Mouse (Mus musculus): Measurements from ENCODE around the gene Med16. TPM values are rescaled to one million over a fixed set of nuclear protein-coding genes. Genes with fewer than 3 reads are reported as not detected.

Gene Med16
- polyA plus RNA-seq, 1 experiment from 2014 or later: 33.2 TPM

DNA sequence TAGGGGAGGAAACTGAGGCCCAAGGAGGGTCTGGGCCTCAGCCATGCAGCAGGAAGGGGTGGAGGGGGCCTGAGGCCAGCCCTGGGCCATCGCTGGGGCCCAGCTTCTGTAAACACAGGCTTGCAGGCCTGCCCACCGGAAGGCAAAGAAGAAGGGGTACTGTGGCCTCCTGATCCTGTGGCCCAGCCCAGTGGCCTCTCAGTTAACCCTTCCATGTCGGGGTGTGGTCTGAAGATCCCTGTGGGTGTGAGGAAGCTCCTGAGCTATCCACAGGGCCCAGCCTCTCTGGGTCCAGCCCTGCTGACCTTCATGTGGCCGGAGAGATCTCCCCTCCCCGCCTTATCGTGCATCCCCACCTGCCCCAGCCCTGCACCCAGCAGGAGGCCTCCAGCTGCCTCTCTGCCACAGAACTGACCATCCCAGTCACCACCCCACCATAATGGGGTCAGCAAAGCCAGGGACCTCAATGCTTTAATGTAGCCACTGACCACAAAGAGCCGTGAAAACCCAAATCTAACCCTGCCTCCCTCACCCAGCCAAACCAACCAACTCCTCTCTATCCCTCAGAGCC, 38.1 kb upstream of the Med16 start:
- Histone ChIP-seq H3K9ac (replicated peaks; ENCODE audit: low read depth, low read length) (no peak overlapping the region), H3K27ac (ENCODE audit: low read depth, low read length) (no peak overlapping the region), H3K4me3 (ENCODE audit: low read depth, low read length) (no peak overlapping the region), H3K9me3 (ENCODE audit: control insufficient read depth, low read length) (no peaks in the 10 kb centered on the region), H3K27me3 (ENCODE audit: control insufficient read depth, insufficient read depth, low read length) (no peaks in the 10 kb centered on the region), H3K4me1 (ENCODE audit: control insufficient read depth, insufficient read depth, low read length) (peaks cover 8% of the 10 kb centered on the region; the same call in 1 of the 2 replicates), H3K4me2 (ENCODE audit: low read depth, low read length) (no peak overlapping the region), H3K36me3 (ENCODE audit: control insufficient read depth, insufficient read depth, low read length) (peaks cover 20% of the 10 kb centered on the region)
- no peak for ATAC-seq (ENCODE audit: low read depth)
- WGBS: 10% methylated on average over 6 of the region's 7 CpGs

DNA sequence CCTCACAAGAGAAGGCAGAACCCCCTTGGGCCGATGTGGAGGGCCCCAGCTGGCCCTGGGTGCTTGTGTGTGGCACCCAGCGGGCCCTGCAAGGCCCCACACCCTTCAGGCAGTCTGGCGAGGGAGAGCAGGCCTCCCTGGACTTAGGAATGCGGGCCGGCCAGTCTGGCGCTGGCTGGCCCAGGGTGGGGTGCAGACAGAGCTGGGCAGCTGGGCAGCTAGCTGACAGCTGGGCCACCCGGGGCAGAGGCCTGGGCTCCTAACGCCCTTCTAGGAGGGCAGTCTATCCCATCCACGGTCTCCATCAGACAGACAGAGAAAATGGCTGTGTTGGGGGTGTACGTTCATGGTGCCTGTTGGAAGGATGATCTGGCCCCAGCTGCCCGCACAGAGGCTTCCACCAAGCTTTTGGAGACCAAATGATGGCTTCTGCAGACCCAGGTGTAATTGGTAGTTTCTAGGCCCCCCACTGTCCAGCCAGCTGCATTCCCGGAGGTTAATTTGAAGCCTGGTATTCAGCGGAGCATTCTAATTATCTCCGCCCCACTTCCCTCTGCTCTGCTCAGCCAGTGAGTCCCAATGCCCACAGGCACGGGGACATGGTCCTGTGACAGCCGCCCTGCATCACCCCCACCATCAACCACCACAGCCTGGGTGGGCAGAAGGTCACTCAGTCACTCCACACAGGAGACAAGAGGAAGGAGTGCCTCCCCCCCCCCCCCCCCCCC, 36.9 kb upstream of the Med16 start:
- Histone ChIP-seq H3K27me3 (ENCODE audit: control insufficient read depth, insufficient read depth, low read length) (no peaks in the 10 kb centered on the region), H3K4me2 (ENCODE audit: low read depth, low read length) (no peak overlapping the region), H3K4me1 (ENCODE audit: control insufficient read depth, insufficient read depth, low read length) (peaks cover 8% of the 10 kb centered on the region; the same call in 1 of the 2 replicates), H3K4me3 (ENCODE audit: low read depth, low read length) (no peak overlapping the region), H3K9ac (replicated peaks; ENCODE audit: low read depth, low read length) (peak overlapping the region; percentile 41), H3K36me3 (ENCODE audit: control insufficient read depth, insufficient read depth, low read length) (peaks cover 10% of the 10 kb centered on the region), H3K27ac (ENCODE audit: low read depth, low read length) (no peak overlapping the region; the same call in 1 of the 2 replicates), H3K9me3 (ENCODE audit: control insufficient read depth, low read length) (no peaks in the 10 kb centered on the region)
- 0 out of 2 replicates have a peak, but pooled peaks have one; percentile 39 for ATAC-seq (ENCODE audit: low read depth)
- 12% methylated on average over 16 of the region's 16 CpGs for WGBS

DNA sequence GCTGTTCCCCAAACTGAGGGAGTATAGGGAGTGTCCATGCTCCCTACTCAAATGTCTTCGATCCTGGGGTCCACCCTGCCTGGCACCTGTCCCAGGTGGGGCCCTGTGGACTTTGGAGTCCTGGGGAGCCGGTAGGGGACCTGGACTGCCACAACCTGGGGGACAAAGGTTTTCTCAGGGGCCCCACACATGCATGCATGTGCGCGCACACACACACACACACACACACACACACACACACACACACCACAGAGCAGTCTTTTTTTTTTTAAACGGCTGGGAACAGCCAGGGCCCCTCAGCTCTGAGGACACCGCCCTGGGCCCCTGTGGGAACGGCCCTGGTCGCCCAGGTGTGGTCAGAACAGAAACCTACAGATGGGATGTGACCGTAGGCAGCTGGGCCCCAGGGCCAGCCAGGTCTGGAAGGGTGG, 34.8 kb upstream of the Med16 start:
- H3K4me2 ChIP-seq (ENCODE audit: low read depth, low read length): no peak overlapping the region
- peaks cover 4% of the 10 kb centered on the region; the same call in 1 of the 2 replicates for H3K36me3 ChIP-seq (ENCODE audit: control insufficient read depth, insufficient read depth, low read length)
- 53% methylated on average over 9 of the region's 9 CpGs for WGBS

DNA sequence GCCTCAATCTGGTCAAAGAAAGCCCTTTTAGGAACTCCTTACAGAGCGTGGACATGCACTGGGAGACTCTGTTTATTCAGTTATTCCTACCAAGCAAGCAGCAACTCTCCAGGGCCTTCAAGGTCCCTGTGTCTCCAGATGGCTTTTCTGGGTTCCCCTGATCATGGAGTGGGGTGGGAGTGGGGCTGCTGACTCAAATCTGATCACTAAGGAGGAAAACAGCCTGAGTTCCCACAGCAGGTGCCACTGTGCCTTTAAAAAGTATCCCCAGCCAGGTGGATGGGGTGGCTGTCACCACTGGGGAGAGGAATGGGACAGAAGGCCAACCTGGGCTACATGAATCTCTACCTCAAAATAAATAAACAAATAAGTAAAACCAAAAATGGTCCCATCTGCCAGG, 34.3 kb upstream of the Med16 start:
- 70% methylated on average over 1 of the region's 1 CpGs for WGBS

More for the DNA sequence above, 34.8 kb upstream of the Med16 start:
- Histone ChIP-seq H3K9ac (replicated peaks; ENCODE audit: low read depth, low read length) (0 out of 2 replicates have a peak overlapping the region, but pooled peaks have one; percentile 16), H3K4me3 (ENCODE audit: low read depth, low read length) (no peak overlapping the region), H3K27ac (ENCODE audit: low read depth, low read length) (no peak overlapping the region), H3K27me3 (ENCODE audit: control insufficient read depth, insufficient read depth, low read length) (no peaks in the 10 kb centered on the region), H3K4me1 (ENCODE audit: control insufficient read depth, insufficient read depth, low read length) (peaks cover 8% of the 10 kb centered on the region; the same call in 1 of the 2 replicates), H3K9me3 (ENCODE audit: control insufficient read depth, low read length) (no peaks in the 10 kb centered on the region)
- ATAC-seq (ENCODE audit: low read depth): no peak

DNA sequence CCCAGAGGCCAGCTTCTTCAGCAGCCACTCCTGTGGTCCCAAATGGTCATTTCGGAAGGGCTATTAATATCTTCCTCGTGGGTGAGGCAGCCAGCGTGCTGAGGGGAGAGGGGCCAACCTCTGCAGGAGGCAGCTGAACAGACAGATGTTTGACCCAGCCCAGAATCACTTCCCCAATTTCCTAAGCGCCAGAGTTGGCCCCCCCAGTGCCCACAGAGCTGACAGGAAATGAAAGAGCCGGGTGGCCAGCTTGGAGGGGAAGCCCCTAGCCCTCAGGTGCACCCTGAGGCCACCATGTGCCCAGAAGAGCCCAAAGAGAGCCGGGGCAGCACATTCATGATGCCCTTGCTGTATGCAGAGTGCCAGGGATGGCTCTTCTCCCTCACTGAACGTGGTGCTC, 32.0 kb upstream of the Med16 start:
- H3K4me3 ChIP-seq (ENCODE audit: low read depth, low read length): no peak overlapping the region
- no peak overlapping the region for H3K9ac ChIP-seq (replicated peaks; ENCODE audit: low read depth, low read length)
- H3K4me1 ChIP-seq (ENCODE audit: control insufficient read depth, insufficient read depth, low read length): peaks cover 16% of the 10 kb centered on the region
- no peak for ATAC-seq (ENCODE audit: low read depth)
- H3K4me2 ChIP-seq (ENCODE audit: low read depth, low read length): no peak overlapping the region
- H3K27ac ChIP-seq (ENCODE audit: low read depth, low read length): no peak overlapping the region
- no peaks in the 10 kb centered on the region for H3K27me3 ChIP-seq (ENCODE audit: control insufficient read depth, insufficient read depth, low read length)
- WGBS: 68% methylated on average over 7 of the region's 7 CpGs
- H3K9me3 ChIP-seq (ENCODE audit: control insufficient read depth, low read length): no peaks in the 10 kb centered on the region
- 0 out of 2 replicates have a peak, but pooled peaks cover 6% of the 10 kb centered on the region for H3K36me3 ChIP-seq (ENCODE audit: control insufficient read depth, insufficient read depth, low read length)

More for the DNA sequence above, 34.3 kb upstream of the Med16 start:
- no peak for ATAC-seq (ENCODE audit: low read depth)
- peaks cover 6% of the 10 kb centered on the region; the same call in 1 of the 2 replicates for H3K36me3 ChIP-seq (ENCODE audit: control insufficient read depth, insufficient read depth, low read length)
- no peaks in the 10 kb centered on the region for H3K9me3 ChIP-seq (ENCODE audit: control insufficient read depth, low read length)
- H3K27ac ChIP-seq (ENCODE audit: low read depth, low read length): no peak overlapping the region
- H3K4me3 ChIP-seq (ENCODE audit: low read depth, low read length): no peak overlapping the region
- no peak overlapping the region for H3K9ac ChIP-seq (replicated peaks; ENCODE audit: low read depth, low read length)
- H3K4me1 ChIP-seq (ENCODE audit: control insufficient read depth, insufficient read depth, low read length): peaks cover 8% of the 10 kb centered on the region; the same call in 1 of the 2 replicates
- no peaks in the 10 kb centered on the region for H3K27me3 ChIP-seq (ENCODE audit: control insufficient read depth, insufficient read depth, low read length)
- no peak overlapping the region for H3K4me2 ChIP-seq (ENCODE audit: low read depth, low read length)

DNA sequence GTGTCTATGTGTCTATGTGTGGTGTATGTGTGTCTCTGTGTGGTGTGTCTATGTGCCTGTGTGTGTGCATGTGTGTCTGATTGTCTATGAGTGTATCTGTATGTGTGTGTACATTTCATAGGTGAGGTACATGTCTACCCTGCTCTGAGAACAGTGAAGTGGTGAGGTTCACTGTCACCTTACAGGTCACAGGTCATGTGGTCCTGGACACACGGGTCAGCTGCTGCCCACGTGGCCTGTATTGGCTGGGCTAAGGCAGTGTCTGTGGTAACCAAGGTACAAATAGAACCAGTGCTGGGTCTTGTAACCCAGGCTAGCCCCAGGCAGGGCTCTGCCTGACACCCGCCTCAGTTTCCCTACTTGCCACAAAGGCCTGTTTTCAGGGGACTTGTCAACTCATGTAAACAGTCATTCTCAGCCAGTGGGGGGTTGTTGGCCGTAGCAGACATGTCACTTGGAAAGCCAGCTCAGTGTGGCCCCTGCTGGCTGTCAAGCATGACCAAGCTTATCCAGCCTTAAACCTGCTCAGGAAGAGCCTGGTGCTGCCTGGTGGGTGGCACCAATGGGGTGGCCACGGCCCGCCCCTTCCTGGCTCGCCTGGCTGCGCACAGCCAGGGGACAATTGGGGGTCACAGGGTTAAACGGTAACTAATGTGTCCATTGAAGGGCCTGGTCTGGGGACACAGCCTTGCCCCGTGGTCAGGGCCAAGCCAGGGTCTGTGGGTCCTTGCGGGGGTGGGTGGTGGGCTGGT, 29.2 kb upstream of the Med16 start:
- ATAC-seq (ENCODE audit: low read depth): no peak

DNA sequence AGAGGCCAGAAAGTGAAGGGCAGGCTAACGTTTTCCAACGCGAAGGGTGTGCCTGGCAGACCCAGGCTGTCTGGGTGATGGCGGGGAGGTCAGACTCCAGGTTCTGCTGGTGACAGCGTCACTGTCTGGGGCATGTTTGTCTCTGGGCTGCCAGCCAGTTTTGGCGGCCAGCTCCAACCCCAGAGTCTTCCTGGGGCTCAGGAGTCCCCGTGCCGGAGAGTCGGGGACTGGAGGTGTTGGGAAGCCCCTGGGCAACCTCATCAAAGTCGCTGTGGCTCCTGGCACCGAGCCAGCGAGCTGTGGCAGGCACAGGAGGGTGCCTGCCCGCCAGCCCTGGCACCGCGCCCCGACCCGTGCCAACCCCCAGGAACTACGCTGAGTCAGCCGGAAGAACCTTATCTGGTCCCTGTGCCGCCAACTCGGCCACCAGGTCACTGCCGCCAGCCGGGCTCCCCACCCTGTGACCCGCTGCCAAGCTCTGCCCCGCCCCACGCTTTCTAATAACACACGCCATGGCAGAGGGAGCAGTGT, 28.3 kb upstream of the Med16 start:
- H3K9ac ChIP-seq (replicated peaks; ENCODE audit: low read depth, low read length): peak overlapping the region; percentile 25; the same call in 1 of the 2 replicates
- 48% methylated on average over 27 of the region's 27 CpGs for WGBS
- H3K4me2 ChIP-seq (ENCODE audit: low read depth, low read length): no peak overlapping the region
- no peaks in the 10 kb centered on the region for H3K27me3 ChIP-seq (ENCODE audit: control insufficient read depth, insufficient read depth, low read length)
- 0 out of 2 replicates have a peak overlapping the region, but pooled peaks have one; percentile 3 for H3K27ac ChIP-seq (ENCODE audit: low read depth, low read length)
- peaks cover 13% of the 10 kb centered on the region for H3K36me3 ChIP-seq (ENCODE audit: control insufficient read depth, insufficient read depth, low read length)
- no peak for ATAC-seq (ENCODE audit: low read depth)
- peaks cover 25% of the 10 kb centered on the region for H3K4me1 ChIP-seq (ENCODE audit: control insufficient read depth, insufficient read depth, low read length)
- no peak overlapping the region for H3K4me3 ChIP-seq (ENCODE audit: low read depth, low read length)
- H3K9me3 ChIP-seq (ENCODE audit: control insufficient read depth, low read length): no peaks in the 10 kb centered on the region

More for the DNA sequence above, 29.2 kb upstream of the Med16 start:
- Histone ChIP-seq H3K27me3 (ENCODE audit: control insufficient read depth, insufficient read depth, low read length) (no peaks in the 10 kb centered on the region), H3K27ac (ENCODE audit: low read depth, low read length) (no peak overlapping the region), H3K4me3 (ENCODE audit: low read depth, low read length) (no peak overlapping the region), H3K9ac (replicated peaks; ENCODE audit: low read depth, low read length) (no peak overlapping the region), H3K36me3 (ENCODE audit: control insufficient read depth, insufficient read depth, low read length) (0 out of 2 replicates have a peak, but pooled peaks cover 6% of the 10 kb centered on the region), H3K4me1 (ENCODE audit: control insufficient read depth, insufficient read depth, low read length) (peaks cover 19% of the 10 kb centered on the region), H3K9me3 (ENCODE audit: control insufficient read depth, low read length) (no peaks in the 10 kb centered on the region), H3K4me2 (ENCODE audit: low read depth, low read length) (no peak overlapping the region)
- WGBS: 36% methylated on average over 11 of the region's 11 CpGs

DNA sequence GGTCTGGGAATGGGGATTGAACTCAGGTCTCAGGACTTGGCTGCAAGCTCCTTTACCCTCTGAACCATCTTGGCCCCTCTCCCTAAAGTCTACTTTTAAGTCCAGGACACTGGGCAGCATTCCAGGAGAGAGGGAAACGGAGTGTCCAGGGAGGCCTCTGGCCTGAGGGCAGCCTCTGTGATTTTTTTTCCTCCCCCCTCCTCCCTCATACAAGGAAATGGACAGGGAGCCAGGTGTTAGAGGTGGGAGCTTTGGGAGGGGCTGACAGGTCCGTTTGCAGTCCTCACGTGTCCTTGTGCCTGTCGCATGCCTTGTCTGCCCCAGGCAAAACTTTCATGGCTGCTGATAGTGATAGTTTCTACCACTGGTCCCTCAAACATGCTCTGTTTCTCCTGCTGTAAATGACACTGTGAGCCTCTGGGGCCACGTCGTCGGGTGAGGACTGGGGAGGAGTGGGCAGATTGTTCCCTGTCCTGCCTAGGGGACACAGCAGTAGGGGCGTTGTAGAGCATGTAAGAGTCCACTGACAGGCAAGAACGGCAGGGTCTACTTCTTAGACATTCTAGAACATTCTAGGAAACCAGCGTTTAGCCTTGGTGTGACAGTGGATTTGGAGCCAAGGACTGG, 27.7 kb upstream of the Med16 start:
- Histone ChIP-seq H3K9ac (replicated peaks; ENCODE audit: low read depth, low read length) (peak overlapping the region; percentile 25; the same call in 1 of the 2 replicates), H3K4me1 (ENCODE audit: control insufficient read depth, insufficient read depth, low read length) (peaks cover 25% of the 10 kb centered on the region), H3K4me3 (ENCODE audit: low read depth, low read length) (no peak overlapping the region), H3K9me3 (ENCODE audit: control insufficient read depth, low read length) (no peaks in the 10 kb centered on the region), H3K27me3 (ENCODE audit: control insufficient read depth, insufficient read depth, low read length) (no peaks in the 10 kb centered on the region), H3K36me3 (ENCODE audit: control insufficient read depth, insufficient read depth, low read length) (peaks cover 13% of the 10 kb centered on the region), H3K27ac (ENCODE audit: low read depth, low read length) (0 out of 2 replicates have a peak overlapping the region, but pooled peaks have one; percentile 3), H3K4me2 (ENCODE audit: low read depth, low read length) (no peak overlapping the region)
- ATAC-seq (ENCODE audit: low read depth): no peak
- WGBS: 79% methylated on average over 10 of the region's 10 CpGs
